In the genomic region with DNA sequence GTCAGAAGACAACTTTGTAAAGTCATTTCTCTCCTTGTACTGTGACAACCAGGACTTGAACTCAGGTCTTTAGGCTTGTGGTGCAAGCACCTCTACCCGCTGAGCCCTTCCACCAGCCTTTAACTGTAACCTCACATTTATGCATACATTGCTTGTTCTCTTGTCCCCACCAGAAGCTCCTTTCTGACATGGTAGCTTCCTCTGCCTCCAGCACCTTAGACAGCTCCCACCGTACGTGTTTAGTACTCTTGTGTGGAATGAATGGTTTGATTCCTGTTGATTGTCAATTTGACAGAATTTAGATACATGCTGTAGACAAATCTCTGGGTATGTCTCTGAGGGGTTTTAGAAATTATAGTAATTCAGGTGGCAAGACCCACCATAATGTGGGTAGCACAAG, we compare ENCODE assay signal across 15 mouse cellular contexts. TPM values are rescaled to one million over a fixed set of nuclear protein-coding genes. Genes with fewer than 3 reads are reported as not detected.
DNase-seq lines count a peak whose midpoint lies in the region; ATAC-seq and TF ChIP-seq lines count a peak whose summit lies in the region.
"Had no signal": no experiment of that assay in that cellular context is flagged by ENCODE, and none has a peak within 500 bp of the region (broad histone marks: within the 10 kb centered on the region; RNA-seq: fewer than 3 reads in every experiment).

No protein-coding gene starts in this region.

- no peaks in the 10 kb centered on the region; the same call in 1 of the 2 replicates for H3K9me3 ChIP-seq in forebrain, embryonic 16.5 days (ENCODE audit: control insufficient read depth, low read length)

- H3K4me2 ChIP-seq in myocyte (ENCODE audit: low read depth) = no peak overlapping the region
- no peak overlapping the region for H3K4me2 ChIP-seq in forebrain, embryonic 16.5 days (ENCODE audit: low read length)
- H3K4me2 ChIP-seq: liver, embryonic 11.5 days had no signal

- no peak overlapping the region for H3ac ChIP-seq in myocyte (ENCODE audit: control insufficient read depth, insufficient read length)

- H3K9ac ChIP-seq in forebrain, embryonic 16.5 days (replicated peaks; ENCODE audit: low read depth, low read length) = no peak overlapping the region

- H3K36me3 ChIP-seq in myocyte (ENCODE audit: control insufficient read depth, insufficient read depth) = no peaks in the 10 kb centered on the region
- no peaks in the 10 kb centered on the region for H3K36me3 ChIP-seq in forebrain, embryonic 16.5 days (ENCODE audit: control insufficient read depth, insufficient read depth)

- WGBS in forebrain, embryonic 16.5 days = 55% methylated on average over 3 of the region's 3 CpGs

- no peak for TF ChIP-seq POLR2A in myocyte (IDR thresholded peaks at IDR 0.05; ENCODE audit: insufficient read length, low read depth)

- H3K27me3 ChIP-seq in myocyte (ENCODE audit: control insufficient read depth, insufficient read depth, insufficient read length) = no peaks in the 10 kb centered on the region
- H3K27me3 ChIP-seq in forebrain, embryonic 16.5 days (replicated peaks; ENCODE audit: control insufficient read depth, insufficient read depth, low read length) = no peaks in the 10 kb centered on the region

- H3K79me2 ChIP-seq in myocyte (ENCODE audit: control insufficient read depth, insufficient read depth) = no peaks in the 10 kb centered on the region

- DNase-seq in adrenal gland, postnatal 36 days = peak; percentile 21 to 31
- no peak for DNase-seq in adrenal gland, adult (ENCODE audit: inconsistent age in 2 of 2, low spot score in 1 of 2)
- DNase-seq in lung, postnatal 14 days = peak; percentile 6
- DNase-seq in lung, postnatal 36 days = no peak
- DNase-seq in embryo, embryonic 11 days = peak; percentile 53
- DNase-seq in thymus, postnatal 0 days (ENCODE audit: low spot score) = no peak
- DNase-seq: cerebellum, adult 9-11 months; heart, adult 2 months; thymus, postnatal 36 days had no signal

- no peak overlapping the region for H3K4me3 ChIP-seq in myocyte
- H3K4me3 ChIP-seq in forebrain, embryonic 16.5 days (replicated peaks; ENCODE audit: low read length) = no peak overlapping the region
- H3K4me3 ChIP-seq: heart, adult 2 months had no signal

- no peak for ATAC-seq in forebrain, embryonic 16.5 days
- ATAC-seq: Patski had no signal

- H3K4me1 ChIP-seq in forebrain, embryonic 16.5 days (replicated peaks; ENCODE audit: control insufficient read depth, insufficient read depth, low read length) = no peaks in the 10 kb centered on the region

- no peak overlapping the region for H3K27ac ChIP-seq in forebrain, embryonic 16.5 days (ENCODE audit: low read length)
- H3K27ac ChIP-seq: heart, adult 2 months had no signal

TF ChIP-seq in myocyte, 11 proteins besides CTCF, POLR2A, EP300 and RAD21:
- TF ChIP-seq REST (IDR thresholded peaks at IDR 0.05; ENCODE audit: insufficient read depth, insufficient read length) (peak; percentile 41), TCF12 (IDR thresholded peaks at IDR 0.05; ENCODE audit: insufficient read depth, poor library complexity, severe bottlenecking) (no peak), MAX (IDR thresholded peaks at IDR 0.05; ENCODE audit: low read depth) (no peak)

RNA-seq across cellular contexts. Expression of a gene that starts 5.5 kb away (rescaled TPM):
- 10 to 100 TPM; 35.2 to 55.2 TPM for total RNA-seq in adrenal gland, postnatal 36 days (2021)
- not detected for polyA plus RNA-seq in myocyte (2012; fragmentation: generic; extraction: Trizol)
- 21.2 and 24.4 TPM in 2 replicates for polyA plus RNA-seq in forebrain, embryonic 16.5 days (2015; fragmentation: Nextera tagmentation; extraction: Ambion mirVana)
- 0.13 TPM in 1 of 2 replicates, not detected in the other for polyA plus RNA-seq in thymus, postnatal 0 days (2015; fragmentation: Nextera tagmentation; extraction: Ambion mirVana)
- total RNA-seq: heart, adult 2 months; hematopoietic stem cell, adult 5-6 weeks had no signal
- polyA plus RNA-seq: heart, adult 2 months; liver, embryonic 11.5 days; Patski had no signal

RNA-seq across cellular contexts. Expression of a gene that starts 20.7 kb away (rescaled TPM):
- not detected for total RNA-seq in adrenal gland, postnatal 36 days (2021)
- not detected for polyA plus RNA-seq in myocyte (2012; fragmentation: generic; extraction: Trizol)
- not detected in 2 replicates for polyA plus RNA-seq in forebrain, embryonic 16.5 days (2015; fragmentation: Nextera tagmentation; extraction: Ambion mirVana)
- polyA plus RNA-seq in thymus, postnatal 0 days (2015; fragmentation: Nextera tagmentation; extraction: Ambion mirVana) = not detected in 2 replicates
- total RNA-seq: heart, adult 2 months; hematopoietic stem cell, adult 5-6 weeks had no signal
- polyA plus RNA-seq: C2C12; heart, adult 2 months; liver, embryonic 11.5 days; Patski had no signal

Comparison
In these comparisons a context has a peak if more than half of its experiments do, and no peak if none do; other contexts are left out.
1. DNase-seq: peak in adrenal gland, postnatal 36 days (2 of 2), lung, postnatal 14 days (single experiment) and embryo, embryonic 11 days (single experiment); none in adrenal gland, adult (0 of 2), lung, postnatal 36 days (single experiment) and thymus, postnatal 0 days (single experiment).
2. RNA of a gene that starts 5.5 kb away (polyA plus RNA-seq): 21.2 to 24.4 TPM in forebrain, embryonic 16.5 days; not detected in myocyte (single experiment) and 0.13 TPM in thymus, postnatal 0 days; every median in the first group is over 10 times any median in the second.